Mouse (Mus musculus) regulatory T cell (primary cell): Measurements from ENCODE around the gene Slc1a5.

Experiments
- in situ Hi-C: fragments of 300-600 bp; cut with MboI, MseI; formaldehyde crosslinking; loops from one replicate; pipeline ENCODE4 v1.15.1; 2025; ENCODE audit warnings: high pct_unique_total_duplicates

The Slc1a5 gene

DNA sequence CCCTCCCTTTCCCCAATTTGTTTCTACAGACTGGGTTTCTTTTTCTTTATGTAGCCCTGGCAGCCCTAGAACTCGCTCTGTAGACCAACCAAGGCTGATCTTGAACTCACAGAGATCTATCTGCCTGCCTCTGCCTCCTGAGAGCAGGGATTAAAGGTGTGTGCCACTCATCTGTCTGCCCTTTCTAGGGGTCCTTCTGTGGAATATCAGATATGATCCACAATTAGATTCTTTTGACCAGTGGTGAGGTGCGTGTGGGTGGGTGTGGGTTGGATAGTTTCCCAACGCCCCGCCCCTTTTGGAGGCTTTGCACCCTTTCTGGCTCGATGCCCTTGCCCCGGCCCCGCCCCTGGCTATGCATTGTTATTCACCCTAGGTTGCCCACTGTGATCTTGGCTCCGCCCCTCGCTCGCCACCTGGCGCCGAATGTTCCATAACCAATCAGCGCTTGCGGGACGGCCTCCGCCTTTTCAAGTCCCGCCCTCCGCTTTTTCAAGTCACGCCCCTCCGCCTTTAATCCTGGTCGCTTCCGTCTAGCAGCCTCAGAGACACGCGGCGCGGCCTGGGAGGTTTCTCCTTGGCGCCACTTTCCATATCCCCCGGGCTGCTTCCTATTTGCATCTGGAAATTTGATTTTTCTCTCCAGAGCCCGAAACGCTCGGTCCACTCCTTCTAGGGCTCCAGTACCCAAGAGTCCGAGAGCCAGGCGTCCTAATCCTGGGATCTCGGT, at the start of gene Slc1a5:
TSS of gene Slc1a5 (plus strand) at position 516 of the 730 bp plus-strand sequence.
- in situ Hi-C loops = no loop called here

DNA sequence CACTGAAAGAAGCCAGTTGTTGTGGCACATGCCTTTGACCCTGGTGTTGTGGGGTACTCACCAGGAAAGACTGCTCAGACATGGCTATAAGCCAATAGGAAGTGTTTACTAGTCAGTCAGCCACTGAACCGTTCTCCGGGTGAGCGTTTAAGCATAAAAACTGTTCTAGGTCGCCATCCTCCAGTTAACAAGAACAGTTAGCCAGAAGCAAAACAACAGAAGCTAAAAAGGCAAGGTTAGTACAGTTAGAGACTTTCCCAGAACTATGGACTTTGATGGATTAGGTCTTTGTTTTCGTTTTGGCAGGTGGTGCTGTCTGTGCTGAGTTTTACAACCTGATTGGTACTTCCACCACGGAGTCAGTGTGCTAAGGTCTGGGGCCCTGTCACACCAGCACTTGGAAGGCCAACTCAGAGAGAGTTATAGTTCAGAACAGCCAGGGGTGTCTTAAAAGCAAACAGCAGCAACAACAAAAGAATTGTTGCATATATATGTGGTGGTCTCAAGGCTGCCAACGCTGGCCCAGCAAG, 49.2 kb upstream of the Slc1a5 start:
- in situ Hi-C loops = no loop called here

DNA sequence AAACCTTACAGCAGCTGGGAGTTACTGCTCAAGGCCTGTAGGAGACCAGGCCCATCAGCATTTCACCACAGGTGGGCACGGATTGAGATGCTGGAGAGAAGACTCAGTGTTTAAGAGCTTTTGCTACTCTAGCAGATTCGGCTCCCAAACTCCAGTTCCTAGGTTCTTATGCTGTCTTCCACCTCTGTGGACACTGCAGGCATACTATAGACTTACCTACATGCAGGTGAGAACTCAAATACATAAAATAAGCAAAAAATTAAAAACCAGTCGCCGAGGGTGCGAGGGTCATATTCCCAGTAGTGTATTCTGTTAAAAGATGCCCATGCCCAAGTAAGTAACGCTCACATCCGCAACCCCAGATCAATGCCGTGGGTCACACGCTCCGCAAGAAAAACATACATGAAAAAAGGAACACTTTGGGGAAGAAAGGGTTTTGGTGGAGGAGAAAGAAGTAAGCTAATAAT, 43.5 kb upstream of the Slc1a5 start:
- in situ Hi-C loops = no loop called here

DNA sequence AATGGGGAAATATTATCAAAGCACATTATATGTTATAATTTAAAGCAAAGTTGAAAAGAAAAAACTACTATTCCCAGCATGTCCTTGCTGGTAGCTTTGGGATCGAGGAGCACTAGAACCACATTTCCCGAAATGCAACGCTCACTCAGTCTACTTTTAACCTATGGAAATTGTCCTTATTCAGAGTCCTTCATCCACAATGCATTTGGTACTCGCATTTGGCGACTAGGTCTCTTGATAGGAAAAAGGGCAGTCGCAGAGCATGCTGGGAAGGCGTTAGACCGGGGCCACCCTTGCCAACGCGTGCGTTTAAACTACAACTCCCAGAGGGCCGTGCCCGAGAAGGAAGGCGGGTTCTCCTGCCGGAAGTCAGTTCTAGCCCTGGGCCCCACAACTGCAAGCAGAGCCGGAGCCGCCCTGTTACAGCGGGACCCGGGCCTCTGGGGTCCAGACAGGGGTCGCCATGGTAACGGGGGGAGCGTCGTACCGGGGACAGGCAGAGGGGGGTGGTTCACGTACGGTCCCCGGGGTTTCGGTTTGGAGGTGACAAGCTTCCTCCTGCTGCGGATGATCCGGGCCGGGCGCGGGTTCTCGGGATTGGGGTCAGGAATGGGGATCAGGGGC, 43.0 kb upstream of the Slc1a5 start, which contains the start of gene Ap2s1:
TSS of gene Ap2s1 (plus strand) at position 338 of the 624 bp plus-strand sequence.
- in situ Hi-C loops = no loop called here

DNA sequence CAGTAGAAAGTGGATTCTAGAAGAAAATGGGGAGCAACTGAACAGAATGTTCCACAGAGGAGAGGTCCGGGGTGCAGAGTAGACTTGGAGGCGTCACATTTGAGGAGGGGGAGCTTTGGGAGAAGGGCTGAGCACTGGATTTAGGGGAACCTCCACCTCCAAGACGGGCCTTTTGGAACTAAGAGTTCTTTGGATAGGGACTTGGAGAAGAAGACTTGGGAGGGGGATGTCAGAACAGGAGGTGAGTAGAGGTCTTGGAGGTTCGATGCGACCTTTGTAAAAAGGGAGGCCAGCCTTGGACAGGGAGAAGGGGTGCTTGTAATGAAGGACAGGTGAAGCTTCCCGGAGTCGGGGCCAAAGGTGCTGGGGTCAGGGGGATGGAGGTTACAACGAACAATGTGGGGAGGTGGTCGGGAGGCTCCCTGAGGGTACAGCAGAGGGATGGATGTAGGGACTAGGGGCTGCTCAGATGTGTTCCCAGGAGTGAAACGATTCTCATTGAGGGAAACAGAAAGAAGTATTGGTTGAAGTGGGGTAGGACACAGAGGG, 42.0 kb upstream of the Slc1a5 start:
- in situ Hi-C loops = no loop called here

DNA sequence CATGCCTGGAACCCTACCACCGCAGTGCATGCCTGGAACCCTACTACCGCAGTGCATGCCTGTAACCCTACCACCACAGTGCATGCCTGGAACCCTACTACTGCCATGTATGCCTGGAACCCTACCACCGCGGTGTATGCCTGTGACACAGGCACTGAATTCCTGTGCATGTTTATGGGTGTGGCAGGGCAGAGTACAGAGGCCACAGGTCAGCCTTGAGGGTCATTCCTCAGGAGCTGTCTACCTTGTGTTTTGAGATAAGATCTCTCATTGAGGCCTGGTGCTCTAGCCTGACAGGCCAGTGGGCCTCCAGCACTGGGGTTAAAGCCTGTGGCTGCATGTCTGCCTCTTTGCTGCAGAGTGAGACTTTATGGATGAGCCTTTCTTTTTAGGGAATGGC, 35.8 kb upstream of the Slc1a5 start:
- in situ Hi-C loops = loop anchor here (5.0 kb wide), 1 partner anchor 62 kb away; no protein-coding TSS in a partner anchor

DNA sequence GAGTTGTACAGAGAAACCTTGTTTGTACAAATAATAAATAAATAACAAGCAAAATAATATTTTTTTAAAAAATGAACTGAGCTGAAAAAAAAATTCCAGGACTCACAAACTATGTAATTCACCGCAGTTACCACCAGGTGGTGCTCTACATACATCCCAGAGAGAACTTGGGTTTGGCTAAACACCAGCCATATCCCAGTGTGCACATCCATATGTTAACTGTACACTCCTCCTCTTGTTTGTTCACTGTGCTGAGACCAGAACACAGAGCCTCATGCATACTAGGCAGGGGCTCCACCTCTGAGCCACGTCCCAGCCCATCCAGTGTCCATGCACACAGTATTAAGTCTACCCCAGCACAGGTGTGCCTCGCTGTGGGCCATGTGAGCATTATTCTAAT, 35.0 kb upstream of the Slc1a5 start:
- in situ Hi-C loops = loop anchor here (5.0 kb wide), 1 partner anchor 61 kb away; no protein-coding TSS in a partner anchor

DNA sequence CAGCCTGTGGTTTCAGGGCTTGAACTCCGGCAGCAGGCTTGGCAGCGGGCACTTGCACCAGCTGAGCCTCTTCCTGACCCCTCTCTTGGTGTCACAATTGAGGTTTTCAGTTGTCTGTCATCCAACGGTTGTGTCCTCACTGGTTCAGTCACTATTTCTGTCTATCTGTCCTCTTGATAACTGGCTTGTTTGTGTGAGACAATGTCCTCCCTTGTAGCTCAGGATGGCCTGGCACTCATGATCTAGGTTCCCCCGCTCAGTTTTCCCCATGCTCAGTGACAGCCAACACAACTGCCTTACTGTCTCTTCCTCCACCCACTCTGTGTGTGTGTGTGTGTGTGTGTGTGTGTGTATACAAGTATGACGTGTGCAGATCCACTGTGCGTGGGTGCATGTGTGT, 33.5 kb upstream of the Slc1a5 start:
- in situ Hi-C loops = loop anchor here (5.0 kb wide), 1 partner anchor 60 kb away; no protein-coding TSS in a partner anchor

DNA sequence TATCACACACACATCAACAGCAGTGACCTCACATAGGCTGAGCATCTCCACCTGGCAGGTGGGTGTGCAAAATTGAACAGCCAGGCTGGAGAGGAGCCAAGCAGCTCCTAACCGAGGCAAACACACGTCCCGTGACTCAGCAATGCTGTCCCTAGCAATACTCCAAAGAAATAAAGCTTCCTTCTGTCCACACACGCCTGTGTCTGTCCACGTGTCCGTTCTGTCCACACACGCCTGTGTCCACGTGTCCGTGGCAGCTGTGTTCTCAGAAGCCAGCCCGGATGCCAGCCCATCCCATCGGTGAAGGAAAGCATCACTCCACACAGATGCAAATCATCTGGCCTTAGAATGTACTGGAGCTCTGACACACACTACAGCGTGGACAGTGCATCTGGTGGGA, 29.1 kb upstream of the Slc1a5 start:
- in situ Hi-C loops = no loop called here

DNA sequence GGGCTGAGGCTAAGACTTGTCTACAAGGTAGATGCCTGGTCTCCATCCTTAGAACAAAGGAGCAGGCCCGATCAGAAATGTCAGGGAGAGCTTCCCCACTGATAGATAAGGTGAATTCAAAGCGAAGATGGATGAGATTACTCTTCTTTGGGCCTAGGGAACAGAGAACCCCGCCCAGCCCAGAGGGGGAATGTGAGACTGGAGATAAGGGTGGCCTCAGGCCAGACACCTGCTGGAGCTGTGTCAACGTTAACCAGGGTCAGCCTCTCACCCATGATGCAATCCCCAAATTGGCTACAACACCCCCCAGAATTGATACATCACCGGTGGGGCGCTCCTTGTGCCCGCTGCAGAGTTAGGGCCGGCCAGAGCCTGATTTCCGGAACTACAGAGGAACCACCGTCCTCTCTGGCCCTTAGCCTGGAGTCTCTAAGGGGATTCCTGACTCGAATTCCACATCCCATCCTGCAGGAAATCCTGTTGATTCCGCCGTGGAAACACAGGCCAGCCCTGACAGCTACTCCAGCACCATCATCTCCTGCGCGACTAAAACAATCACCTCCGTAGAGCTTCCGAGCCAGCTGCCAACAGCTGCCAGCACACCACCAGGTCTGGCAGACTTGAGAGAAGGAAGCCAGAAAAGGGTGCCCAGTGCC, 25.6 kb upstream of the Slc1a5 start:
- in situ Hi-C loops = no loop called here

DNA sequence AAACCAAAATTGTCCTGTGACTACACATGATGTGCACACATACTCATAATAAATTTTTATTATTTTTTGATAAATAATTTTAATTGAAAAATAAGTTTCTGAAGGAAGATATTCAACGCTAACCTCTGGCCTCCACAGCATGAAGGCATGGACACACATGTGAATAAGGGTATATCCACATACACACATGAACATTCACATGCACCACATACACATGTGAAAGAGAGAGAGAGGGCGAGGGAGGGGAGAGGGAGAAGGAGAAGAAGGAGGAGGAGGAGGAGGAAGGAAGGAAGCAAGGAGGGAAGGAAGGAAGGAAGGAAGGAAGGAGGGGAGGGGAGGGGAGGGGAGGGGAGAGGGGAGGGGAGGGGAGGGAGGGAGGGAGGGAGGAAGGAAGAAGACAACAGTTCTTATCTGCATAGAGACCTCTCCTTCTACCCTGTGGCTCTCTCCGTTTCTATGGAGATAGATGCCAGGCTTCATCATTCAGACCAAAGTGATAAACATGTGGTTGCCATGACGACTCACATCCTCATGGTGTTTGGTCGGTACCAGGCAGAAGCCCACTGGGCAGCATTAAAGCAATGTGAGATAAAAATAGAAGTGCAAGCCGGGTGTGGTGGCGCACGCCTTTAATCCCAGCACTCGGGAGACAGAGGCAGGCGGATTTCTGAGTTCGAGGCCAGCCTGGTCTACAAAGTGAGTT, 22.1 kb upstream of the Slc1a5 start:
- in situ Hi-C loops = no loop called here

DNA sequence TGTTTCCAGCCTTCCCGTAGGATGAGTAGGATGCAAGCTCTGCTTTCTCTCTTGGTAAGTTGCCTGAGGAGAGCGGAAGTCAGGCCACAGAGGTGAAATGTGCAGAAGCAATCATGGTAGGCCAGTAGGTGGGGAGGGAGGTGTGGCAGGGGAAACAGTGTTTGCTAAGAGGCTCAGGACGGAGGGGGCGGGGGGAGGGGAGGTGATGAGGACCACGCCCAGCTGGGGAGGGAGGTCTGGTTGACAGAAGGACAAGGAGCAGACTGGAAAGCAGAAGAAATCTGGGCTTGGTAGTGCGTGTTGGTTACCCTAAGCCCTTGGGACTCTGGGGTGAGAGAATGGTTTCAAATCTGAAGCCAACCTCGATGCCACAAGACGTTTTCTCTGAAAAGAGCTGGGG, 20.8 kb upstream of the Slc1a5 start:
- in situ Hi-C loops = no loop called here

DNA sequence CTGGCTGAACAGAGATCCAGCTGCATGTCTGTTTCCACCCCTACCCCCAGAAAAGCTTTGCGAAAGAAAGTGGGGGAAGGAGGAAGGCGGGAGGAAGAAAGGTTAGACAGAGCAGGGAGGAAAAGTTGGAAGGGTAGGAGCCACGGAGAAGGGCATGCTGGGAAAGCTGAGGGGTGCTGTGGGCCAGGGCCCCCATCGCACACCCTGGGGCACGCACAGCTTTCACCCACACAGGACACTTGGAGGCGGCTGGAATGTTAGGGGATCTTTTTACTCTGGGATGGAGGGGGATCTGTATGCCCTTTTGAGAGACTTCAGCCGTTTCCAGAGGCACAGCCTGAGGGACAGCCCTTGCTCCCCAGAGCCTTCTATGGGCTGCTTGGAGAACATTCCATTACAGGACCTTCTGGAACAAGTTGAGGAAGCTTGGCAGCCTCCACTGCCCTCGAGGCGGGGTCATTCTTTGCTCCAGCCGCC, 20.1 kb upstream of the Slc1a5 start:
- in situ Hi-C loops = no loop called here

DNA sequence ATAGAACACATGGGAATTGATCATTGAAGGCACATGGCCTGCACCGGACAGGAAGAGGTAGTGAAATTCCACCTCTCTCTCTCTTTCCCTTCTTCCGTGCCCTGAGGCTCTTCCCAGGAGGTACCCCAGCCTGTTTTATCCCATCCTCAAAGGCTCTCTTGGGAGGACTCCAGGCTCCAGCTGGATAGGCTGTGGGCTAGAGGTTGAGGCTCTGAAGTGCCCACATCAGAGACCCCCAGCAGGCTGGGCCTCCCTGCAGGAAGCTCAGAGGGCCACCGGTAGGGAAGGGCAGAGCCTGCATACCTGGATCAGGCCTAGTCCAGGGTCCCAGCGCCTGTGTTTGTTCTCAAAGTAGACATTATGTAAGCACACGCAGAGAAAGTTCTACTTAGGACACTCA, 19.5 kb upstream of the Slc1a5 start:
- in situ Hi-C loops = no loop called here

DNA sequence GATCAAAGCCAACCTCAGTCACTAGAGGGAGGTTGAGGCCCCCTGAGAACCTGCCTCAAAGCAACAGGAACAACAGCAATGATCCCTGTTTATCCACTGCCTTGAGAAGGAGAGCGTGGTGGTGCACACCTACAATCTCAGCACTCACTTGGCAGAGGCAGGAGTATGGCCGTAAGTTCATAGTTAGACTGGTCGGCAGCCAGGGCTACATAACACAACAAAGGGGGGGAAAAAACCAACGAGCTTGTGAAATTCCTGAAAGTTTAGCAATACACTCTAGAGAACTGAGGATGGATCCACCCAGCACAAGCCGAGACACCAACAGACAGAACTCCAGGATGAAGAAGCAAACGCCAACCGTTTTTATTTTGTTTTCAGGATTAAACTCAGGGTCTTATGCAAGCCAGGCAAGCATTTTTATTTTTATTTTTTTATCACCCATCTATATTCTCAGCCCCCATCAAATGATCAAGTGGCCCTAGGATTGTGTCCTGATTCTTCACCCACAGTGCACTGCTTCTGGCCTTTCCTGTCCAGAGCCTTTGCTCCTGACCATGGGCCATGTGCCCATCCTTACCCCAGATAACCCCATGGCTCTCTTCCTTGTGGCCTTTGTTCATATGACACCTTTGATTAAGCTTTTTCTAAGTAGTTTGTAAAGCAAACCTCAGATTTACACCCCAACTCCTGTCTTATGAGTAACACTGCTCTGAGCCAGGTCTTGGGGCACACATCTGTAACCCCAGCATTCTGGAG, 17.5 kb upstream of the Slc1a5 start:
- in situ Hi-C loops = no loop called here

DNA sequence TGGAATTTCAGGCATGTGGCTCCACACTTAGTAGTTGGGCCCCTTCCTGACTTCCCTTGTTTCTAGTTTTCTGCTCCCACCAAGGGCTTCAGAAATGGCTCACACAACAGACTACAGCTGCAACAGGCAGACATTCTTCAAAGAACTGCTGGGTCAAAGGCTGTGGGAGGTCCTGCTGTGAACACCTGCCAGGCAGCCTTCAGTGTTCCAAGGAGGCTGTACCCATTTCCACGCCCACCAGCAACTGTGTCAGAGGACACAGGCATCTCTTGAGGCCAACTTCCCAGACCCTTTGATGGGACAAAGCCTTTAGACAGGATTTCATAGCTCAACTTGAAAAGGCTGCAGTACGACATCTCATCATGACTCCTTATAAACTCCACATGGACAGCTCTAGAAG, 14.7 kb upstream of the Slc1a5 start:
- in situ Hi-C loops = no loop called here

DNA sequence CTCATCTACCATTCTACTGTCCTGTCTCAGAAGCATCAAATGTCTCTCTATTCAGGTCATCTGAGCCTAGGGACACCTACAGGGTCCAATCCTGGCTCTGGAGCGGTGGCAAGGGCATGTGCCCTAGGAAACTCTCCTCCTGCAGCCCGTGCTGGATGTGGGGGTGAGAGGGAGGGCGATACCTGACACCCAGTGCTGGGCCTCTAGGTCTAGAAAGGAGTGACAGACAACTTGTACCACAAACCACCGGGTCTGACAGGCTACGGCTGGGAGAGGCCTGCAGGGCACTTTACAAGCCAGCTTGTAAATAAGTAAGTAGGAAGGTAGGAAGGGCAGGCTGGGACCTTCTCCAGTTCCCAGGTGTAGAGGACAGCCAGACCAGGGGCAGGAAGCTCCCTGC, 5.3 kb upstream of the Slc1a5 start:
- in situ Hi-C loops = no loop called here

DNA sequence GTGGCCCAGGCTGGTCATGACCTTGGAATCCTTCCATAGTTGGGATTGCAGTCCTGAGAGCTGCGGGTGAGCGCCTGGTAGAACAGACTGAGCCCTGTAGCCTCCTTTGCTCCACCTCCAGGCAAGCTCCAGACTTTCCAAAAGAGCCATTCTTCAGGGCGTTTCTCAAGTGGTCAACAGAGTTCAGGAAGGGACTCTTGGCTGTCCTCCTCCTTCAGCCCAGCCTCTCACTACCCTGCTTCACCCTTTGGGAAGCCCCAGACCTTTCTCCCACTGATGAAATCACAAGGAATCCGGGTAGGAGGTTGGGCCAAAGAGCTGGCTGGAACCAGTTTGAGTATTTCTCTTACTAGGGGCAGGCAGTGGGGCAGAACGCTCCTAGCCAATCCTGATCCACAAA, 1.1 kb upstream of the Slc1a5 start:
- in situ Hi-C loops = no loop called here

DNA sequence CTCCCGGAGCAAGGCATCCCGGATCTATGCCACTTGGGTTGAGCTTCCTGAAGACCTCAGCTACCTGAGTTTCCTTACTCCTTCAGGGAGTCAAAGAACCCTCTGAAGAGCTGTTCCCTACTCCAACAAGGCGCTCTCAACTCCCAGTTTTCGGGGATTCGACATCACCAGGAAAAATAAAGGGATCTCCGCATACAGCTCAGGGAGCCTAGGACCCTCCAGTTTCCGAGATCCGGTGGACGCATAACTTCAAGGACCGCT, 345 bp downstream of the Slc1a5 start:
- in situ Hi-C loops = no loop called here

DNA sequence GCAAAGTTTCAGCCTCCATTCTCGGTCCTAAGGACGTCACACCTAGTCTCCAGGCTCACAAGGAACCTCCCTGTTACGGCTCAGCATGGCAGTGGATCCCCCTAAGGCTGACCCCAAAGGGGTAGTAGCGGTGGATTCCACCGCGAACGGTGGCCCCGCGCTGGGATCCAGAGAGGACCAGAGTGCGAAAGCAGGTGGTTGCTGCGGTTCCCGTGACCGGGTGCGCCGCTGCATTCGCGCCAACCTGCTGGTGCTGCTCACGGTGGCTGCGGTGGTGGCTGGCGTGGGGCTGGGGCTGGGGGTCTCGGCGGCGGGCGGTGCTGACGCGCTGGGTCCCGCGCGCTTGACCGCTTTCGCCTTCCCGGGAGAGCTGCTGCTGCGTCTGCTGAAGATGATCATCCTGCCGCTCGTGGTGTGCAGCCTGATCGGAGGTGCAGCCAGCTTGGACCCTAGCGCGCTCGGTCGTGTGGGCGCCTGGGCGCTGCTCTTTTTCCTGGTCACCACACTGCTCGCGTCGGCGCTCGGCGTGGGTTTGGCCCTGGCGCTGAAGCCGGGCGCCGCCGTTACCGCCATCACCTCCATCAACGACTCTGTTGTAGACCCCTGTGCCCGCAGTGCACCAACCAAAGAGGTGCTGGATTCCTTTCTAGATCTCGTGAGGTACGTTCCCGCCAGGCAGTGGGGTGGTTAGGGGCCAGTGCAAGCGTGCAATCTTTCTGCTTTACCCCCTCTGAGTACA, 845 bp downstream of the Slc1a5 start:
- in situ Hi-C loops = no loop called here
